Mouse (Mus musculus) fibroblast of lung, adult 2 months (primary cell): ENCODE data around the gene Olfr869.

ENCODE experiments used
- DNase-seq: peaks from one replicate; pipeline ENCODE4 v3.0.0-alpha.2; 2011; ENCODE audit warnings: low read depth

Olfr869 gene

GRCm38 (mm10) chr9:20128709-20129108, at the start of gene Olfr869:
Gene Olfr869, plus strand, starts transcription at chr9:20129009.
- no peak for DNase-seq

DNA sequence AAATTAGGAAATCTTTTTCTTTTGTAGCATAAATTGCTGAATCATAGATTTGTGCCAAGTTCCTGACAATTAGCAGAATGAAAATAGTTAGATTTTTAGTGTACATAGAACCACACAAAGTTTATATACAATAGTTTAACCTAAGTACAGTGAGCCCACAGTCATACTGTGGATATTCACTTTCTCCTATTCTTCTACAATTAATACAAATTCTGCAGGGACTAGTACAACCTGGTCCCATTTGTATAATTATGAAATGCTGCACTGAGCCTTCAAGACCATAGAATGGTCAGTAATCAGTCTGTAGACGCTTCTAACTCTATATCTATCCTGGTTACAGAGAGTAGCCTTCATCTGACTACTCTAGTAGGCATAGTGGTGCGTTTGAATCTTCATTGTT, 30.5 kb upstream of the Olfr869 start, which contains the start of gene Olfr868:
Olfr868 (plus strand) TSS at position 301 of the 400 bp plus-strand sequence.
- no peak for DNase-seq

GRCm38 (mm10) chr9:20149706-20150105, 20.9 kb downstream of the Olfr869 start:
- no peak for DNase-seq

DNA sequence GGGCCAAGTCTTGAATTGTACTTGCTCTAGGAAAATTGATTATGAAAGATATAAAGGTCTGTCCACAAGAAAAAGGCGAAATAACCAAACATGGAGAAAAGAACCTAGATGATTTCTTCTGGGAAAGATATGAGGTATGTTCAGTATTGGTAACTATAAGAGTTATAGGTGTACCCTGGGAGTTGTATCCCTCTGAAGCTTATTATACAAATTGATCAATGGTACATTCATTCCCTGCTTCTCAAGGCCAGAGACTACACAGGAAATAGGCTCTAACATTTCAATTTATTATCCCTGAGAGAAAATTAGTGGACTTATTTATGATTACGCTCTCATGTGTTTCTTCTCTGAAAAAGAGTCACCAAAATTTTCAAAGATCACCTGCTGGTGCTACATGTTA, 45.1 kb downstream of the Olfr869 start, which contains the start of gene Olfr870:
Olfr870 (minus strand) TSS at position 101 of the 400 bp plus-strand sequence.
- no peak for DNase-seq

- DNase-seq: no peak
These were observed 50.7 kb downstream of the Olfr869 start for GRCm38 (mm10) chr9:20179463-20179862.
